Mouse (Mus musculus) lung, postnatal 4 days (tissue): ENCODE data around the gene Il10ra.

ENCODE experiments used
- DNase-seq, 2 experiments: peaks; one replicate each; pipeline ENCODE4 v3.0.0; 2021

The Il10ra gene

GRCm38 (mm10) chr9:45268597-45269325 lies at the start of gene Il10ra:
Gene Il10ra, minus strand, starts transcription at chr9:45269149.
- DNase-seq, result peak; percentile 70 to 76

GRCm38 (mm10) chr9:45317635-45318034 lies 48.7 kb upstream of the Il10ra start:
- DNase-seq, result peak; percentile 42 to 57

GRCm38 (mm10) chr9:45313913-45314312 lies 45.0 kb upstream of the Il10ra start:
- DNase-seq, result no peak

GRCm38 (mm10) chr9:45311858-45312257 lies 42.9 kb upstream of the Il10ra start:
- DNase-seq, result no peak

- DNase-seq, result no peak
These were observed 39.6 kb upstream of the Il10ra start for GRCm38 (mm10) chr9:45308521-45308920.

GRCm38 (mm10) chr9:45306746-45307410 lies 37.9 kb upstream of the Il10ra start:
- DNase-seq, result no peak

- no peak for DNase-seq
These were observed 32.8 kb upstream of the Il10ra start for GRCm38 (mm10) chr9:45301771-45302170.

GRCm38 (mm10) chr9:45300422-45301104 lies 31.6 kb upstream of the Il10ra start:
- peak; percentile 88 to 94 for DNase-seq

- peak; percentile 31 to 49 for DNase-seq
These were observed 30.5 kb upstream of the Il10ra start for GRCm38 (mm10) chr9:45299231-45300006.

GRCm38 (mm10) chr9:45294210-45295011 lies 25.5 kb upstream of the Il10ra start:
- no peak for DNase-seq

- DNase-seq, result no peak
These were observed 22.7 kb upstream of the Il10ra start for GRCm38 (mm10) chr9:45291481-45292168.

GRCm38 (mm10) chr9:45282466-45282865 lies 13.5 kb upstream of the Il10ra start:
- no peak for DNase-seq

- no peak for DNase-seq
These were observed 11.9 kb upstream of the Il10ra start for GRCm38 (mm10) chr9:45280891-45281290.

GRCm38 (mm10) chr9:45280059-45280458 lies 11.1 kb upstream of the Il10ra start:
- peak; percentile 34 to 64 for DNase-seq

- DNase-seq, result no peak
These were observed 5.7 kb upstream of the Il10ra start for GRCm38 (mm10) chr9:45274635-45275034.

- no peak for DNase-seq
These were observed 5.3 kb upstream of the Il10ra start for GRCm38 (mm10) chr9:45274218-45274617.

- peak; percentile 27 to 46 for DNase-seq
These were observed 3.3 kb upstream of the Il10ra start for GRCm38 (mm10) chr9:45272213-45272612.

- no peak for DNase-seq
These were observed 870 bp downstream of the Il10ra start for GRCm38 (mm10) chr9:45268079-45268478.

GRCm38 (mm10) chr9:45267099-45267498 lies 1.9 kb downstream of the Il10ra start:
- DNase-seq, result no peak

- no peak for DNase-seq
These were observed 7.1 kb downstream of the Il10ra start for GRCm38 (mm10) chr9:45261872-45262271.

GRCm38 (mm10) chr9:45261466-45261865 lies 7.5 kb downstream of the Il10ra start:
- DNase-seq, result no peak
